Comparison of ENCODE assay signal across 11 mouse cellular contexts in genomic region chr17:11211006-11211405, GRCm38 (mm10).
"Had no signal": no experiment of that assay in that cellular context is flagged by ENCODE, and none has a peak within 500 bp of the region (broad histone marks: within the 10 kb centered on the region; RNA-seq: fewer than 3 reads in every experiment).

No protein-coding gene starts in this region.

- DNase-seq: kidney, adult 18-20 months; kidney, adult 9 months; kidney, postnatal 14 days; kidney, postnatal 4 days; liver; lung, adult 18-20 months; lung, postnatal 10 days; lung, postnatal 36 days; retina, postnatal 1 day; thymus, adult 18-20 months; thymus, postnatal 36 days had no signal
